Mouse (Mus musculus): ENCODE data around the gene Fcho2. TPM values are rescaled to one million over a fixed set of nuclear protein-coding genes. Genes with fewer than 3 reads are reported as not detected.

Gene Fcho2
- polyA plus RNA-seq, 1 experiment = 98.5 TPM

GRCm38 (mm10) chr13:98716176-98716575 is 99.1 kb downstream of the Fcho2 start:
- no peak overlapping the region for H3K27ac ChIP-seq (ENCODE audit: insufficient read depth, low read length)
- H3K9me3 ChIP-seq (replicated peaks; ENCODE audit: control insufficient read depth, insufficient read depth, low read length, poor library complexity, severe bottlenecking) = no peaks in the 10 kb centered on the region
- no peaks in the 10 kb centered on the region for H3K36me3 ChIP-seq (ENCODE audit: control insufficient read depth, insufficient read depth, low read length, poor library complexity, severe bottlenecking)
- H3K4me3 ChIP-seq (ENCODE audit: low read depth, low read length) = no peak overlapping the region
- TF ChIP-seq CTCF (IDR thresholded peaks at IDR 0.05; ENCODE audit: low read depth, low read length) (no peak), POLR2A (IDR thresholded peaks at IDR 0.05; ENCODE audit: insufficient read depth, low read length) (no peak), EP300 (IDR thresholded peaks at IDR 0.05; ENCODE audit: insufficient read depth, low read depth, low read length) (no peak)
- no peak overlapping the region for H3K9ac ChIP-seq (ENCODE audit: low read depth, poor library complexity, severe bottlenecking)
- no peaks in the 10 kb centered on the region for H3K27me3 ChIP-seq (ENCODE audit: control insufficient read depth, insufficient read depth, low read length, poor library complexity, severe bottlenecking)
- H3K4me1 ChIP-seq (ENCODE audit: control insufficient read depth, insufficient read depth, low read length) = no peaks in the 10 kb centered on the region

DNA sequence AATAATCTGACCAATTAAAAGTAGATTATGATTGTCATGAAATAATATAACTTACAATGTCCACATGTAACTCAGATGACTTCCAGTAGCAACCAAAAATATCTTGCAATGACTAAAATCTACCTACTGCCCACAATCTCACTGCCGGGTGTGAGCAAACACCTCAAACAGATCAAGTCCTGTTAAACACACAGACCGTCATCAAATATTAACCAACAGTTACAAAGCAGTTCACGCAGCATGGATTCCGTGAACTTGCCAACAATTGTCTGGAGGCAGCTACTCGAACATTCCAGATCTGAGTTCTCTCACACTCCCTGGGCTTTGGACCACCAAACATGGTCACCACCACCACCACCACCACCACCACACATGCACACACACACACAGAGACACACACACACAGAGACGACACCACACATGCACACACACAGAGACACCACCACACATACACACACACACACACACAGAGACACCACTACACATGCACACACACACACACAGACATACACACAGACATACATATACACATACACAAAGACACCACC is 99.7 kb downstream of the Fcho2 start:
- no peak for TF ChIP-seq CTCF (IDR thresholded peaks at IDR 0.05; ENCODE audit: low read depth, low read length)
- no peak for TF ChIP-seq POLR2A (IDR thresholded peaks at IDR 0.05; ENCODE audit: insufficient read depth, low read length)
- TF ChIP-seq EP300 (IDR thresholded peaks at IDR 0.05; ENCODE audit: insufficient read depth, low read depth, low read length) = no peak

GRCm38 (mm10) chr13:98710655-98711054 is 104.6 kb downstream of the Fcho2 start:
- no peak for TF ChIP-seq CTCF (IDR thresholded peaks at IDR 0.05; ENCODE audit: low read depth, low read length)
- TF ChIP-seq POLR2A (IDR thresholded peaks at IDR 0.05; ENCODE audit: insufficient read depth, low read length) = no peak
- no peak for TF ChIP-seq EP300 (IDR thresholded peaks at IDR 0.05; ENCODE audit: insufficient read depth, low read depth, low read length)
- Histone ChIP-seq H3K4me3 (ENCODE audit: low read depth, low read length) (no peak overlapping the region), H3K9ac (ENCODE audit: low read depth, poor library complexity, severe bottlenecking) (no peak overlapping the region), H3K27ac (ENCODE audit: insufficient read depth, low read length) (no peak overlapping the region), H3K4me1 (ENCODE audit: control insufficient read depth, insufficient read depth, low read length) (no peaks in the 10 kb centered on the region), H3K9me3 (replicated peaks; ENCODE audit: control insufficient read depth, insufficient read depth, low read length, poor library complexity, severe bottlenecking) (no peaks in the 10 kb centered on the region), H3K36me3 (ENCODE audit: control insufficient read depth, insufficient read depth, low read length, poor library complexity, severe bottlenecking) (no peaks in the 10 kb centered on the region), H3K27me3 (ENCODE audit: control insufficient read depth, insufficient read depth, low read length, poor library complexity, severe bottlenecking) (no peaks in the 10 kb centered on the region)

More for the DNA sequence above, 99.7 kb downstream of the Fcho2 start:
- Histone ChIP-seq H3K27ac (ENCODE audit: insufficient read depth, low read length) (no peak overlapping the region), H3K4me1 (ENCODE audit: control insufficient read depth, insufficient read depth, low read length) (no peaks in the 10 kb centered on the region), H3K4me3 (ENCODE audit: low read depth, low read length) (no peak overlapping the region), H3K9me3 (replicated peaks; ENCODE audit: control insufficient read depth, insufficient read depth, low read length, poor library complexity, severe bottlenecking) (no peaks in the 10 kb centered on the region), H3K36me3 (ENCODE audit: control insufficient read depth, insufficient read depth, low read length, poor library complexity, severe bottlenecking) (no peaks in the 10 kb centered on the region), H3K9ac (ENCODE audit: low read depth, poor library complexity, severe bottlenecking) (no peak overlapping the region), H3K27me3 (ENCODE audit: control insufficient read depth, insufficient read depth, low read length, poor library complexity, severe bottlenecking) (no peaks in the 10 kb centered on the region)

DNA sequence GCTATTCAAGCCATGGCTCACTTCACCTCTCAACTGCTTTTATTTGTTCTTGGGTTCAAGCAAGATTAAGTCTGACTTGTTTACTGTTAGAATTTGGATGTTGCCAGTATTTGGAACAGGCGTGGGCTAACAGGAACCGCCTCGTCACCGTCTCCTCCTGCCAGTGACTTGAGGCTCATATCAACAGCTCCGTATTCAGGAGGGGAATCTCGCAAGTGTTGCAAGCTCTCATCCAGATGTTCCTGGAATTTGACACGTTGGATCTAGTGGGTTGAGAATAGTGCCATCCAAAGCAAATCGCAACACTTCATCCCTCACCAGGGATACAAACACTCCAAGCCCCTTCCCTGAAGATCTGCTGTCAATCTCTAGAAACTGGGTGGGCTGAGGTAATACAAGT is 105.0 kb downstream of the Fcho2 start:
- no peak overlapping the region for H3K4me3 ChIP-seq (ENCODE audit: low read depth, low read length)
- no peak overlapping the region for H3K9ac ChIP-seq (ENCODE audit: low read depth, poor library complexity, severe bottlenecking)
- no peaks in the 10 kb centered on the region for H3K4me1 ChIP-seq (ENCODE audit: control insufficient read depth, insufficient read depth, low read length)
- H3K36me3 ChIP-seq (ENCODE audit: control insufficient read depth, insufficient read depth, low read length, poor library complexity, severe bottlenecking) = no peaks in the 10 kb centered on the region
- H3K27ac ChIP-seq (ENCODE audit: insufficient read depth, low read length) = no peak overlapping the region
- H3K9me3 ChIP-seq (replicated peaks; ENCODE audit: control insufficient read depth, insufficient read depth, low read length, poor library complexity, severe bottlenecking) = no peaks in the 10 kb centered on the region
- TF ChIP-seq CTCF (IDR thresholded peaks at IDR 0.05; ENCODE audit: low read depth, low read length) (no peak), EP300 (IDR thresholded peaks at IDR 0.05; ENCODE audit: insufficient read depth, low read depth, low read length) (no peak), POLR2A (IDR thresholded peaks at IDR 0.05; ENCODE audit: insufficient read depth, low read length) (no peak)
- no peaks in the 10 kb centered on the region for H3K27me3 ChIP-seq (ENCODE audit: control insufficient read depth, insufficient read depth, low read length, poor library complexity, severe bottlenecking)

- Histone ChIP-seq H3K4me3 (ENCODE audit: low read depth, low read length) (no peak overlapping the region), H3K36me3 (ENCODE audit: control insufficient read depth, insufficient read depth, low read length, poor library complexity, severe bottlenecking) (no peaks in the 10 kb centered on the region), H3K27ac (ENCODE audit: insufficient read depth, low read length) (no peak overlapping the region), H3K9ac (ENCODE audit: low read depth, poor library complexity, severe bottlenecking) (no peak overlapping the region), H3K9me3 (replicated peaks; ENCODE audit: control insufficient read depth, insufficient read depth, low read length, poor library complexity, severe bottlenecking) (no peaks in the 10 kb centered on the region), H3K4me1 (ENCODE audit: control insufficient read depth, insufficient read depth, low read length) (no peaks in the 10 kb centered on the region), H3K27me3 (ENCODE audit: control insufficient read depth, insufficient read depth, low read length, poor library complexity, severe bottlenecking) (no peaks in the 10 kb centered on the region)
- TF ChIP-seq EP300 (IDR thresholded peaks at IDR 0.05; ENCODE audit: insufficient read depth, low read depth, low read length) = no peak
- no peak for TF ChIP-seq CTCF (IDR thresholded peaks at IDR 0.05; ENCODE audit: low read depth, low read length)
- no peak for TF ChIP-seq POLR2A (IDR thresholded peaks at IDR 0.05; ENCODE audit: insufficient read depth, low read length)
Measured at GRCm38 (mm10) chr13:98705501-98705900, 109.7 kb downstream of the Fcho2 start.

GRCm38 (mm10) chr13:98703786-98704185 is 111.5 kb downstream of the Fcho2 start:
- no peaks in the 10 kb centered on the region for H3K4me1 ChIP-seq (ENCODE audit: control insufficient read depth, insufficient read depth, low read length)
- H3K4me3 ChIP-seq (ENCODE audit: low read depth, low read length) = no peak overlapping the region

More at GRCm38 (mm10) chr13:98703786-98704185, 111.5 kb downstream of the Fcho2 start:
- Histone ChIP-seq H3K27ac (ENCODE audit: insufficient read depth, low read length) (no peak overlapping the region), H3K9me3 (replicated peaks; ENCODE audit: control insufficient read depth, insufficient read depth, low read length, poor library complexity, severe bottlenecking) (no peaks in the 10 kb centered on the region), H3K27me3 (ENCODE audit: control insufficient read depth, insufficient read depth, low read length, poor library complexity, severe bottlenecking) (no peaks in the 10 kb centered on the region), H3K9ac (ENCODE audit: low read depth, poor library complexity, severe bottlenecking) (no peak overlapping the region), H3K36me3 (ENCODE audit: control insufficient read depth, insufficient read depth, low read length, poor library complexity, severe bottlenecking) (no peaks in the 10 kb centered on the region)
- TF ChIP-seq CTCF (IDR thresholded peaks at IDR 0.05; ENCODE audit: low read depth, low read length) = no peak
- no peak for TF ChIP-seq EP300 (IDR thresholded peaks at IDR 0.05; ENCODE audit: insufficient read depth, low read depth, low read length)
- TF ChIP-seq POLR2A (IDR thresholded peaks at IDR 0.05; ENCODE audit: insufficient read depth, low read length) = no peak

Data from ES-Bruce4 (cell line).